Mouse (Mus musculus) limb, embryonic 14.5 days (tissue): Measurements from ENCODE around the gene Map2k4. TPM values are rescaled to one million over a fixed set of nuclear protein-coding genes. Genes with fewer than 3 reads are reported as not detected.

Experiments
- ATAC-seq: fragments of 200-750 bp; cut with Nextera tagmentation; 2 replicates; pipeline ENCODE4 v1.8.0; 2017; ENCODE audit warnings: low read depth, moderate number of reproducible peaks, moderate TSS enrichment; ENCODE audit not compliant: low FRiP score
- DNase-seq: peaks from one replicate; pipeline ENCODE4 v3.0.0-alpha.2; 2015; ENCODE audit warnings: low spot score
- H3K27ac ChIP-seq: fragments of 300-500 bp; sonication (generic); replicated peaks from 2 replicates; pipeline ENCODE4 v1.5.1; 2014; ENCODE audit warnings: low read depth, mild to moderate bottlenecking, low read length, moderate library complexity, mixed read lengths
- H3K27me3 ChIP-seq: fragments of 300-500 bp; sonication (generic); 2 replicates; pipeline ENCODE4 v1.6.1; 2014; ENCODE audit warnings: low read length, mixed read lengths; ENCODE audit not compliant: control insufficient read depth, insufficient read depth
- H3K36me3 ChIP-seq: fragments of 300-500 bp; sonication (generic); 2 replicates; pipeline ENCODE4 v1.6.1; 2014; ENCODE audit warnings: mild to moderate bottlenecking, low read length, moderate library complexity, mixed read lengths; ENCODE audit not compliant: control insufficient read depth, insufficient read depth
- H3K4me1 ChIP-seq: fragments of 300-500 bp; sonication (generic); 2 replicates; pipeline ENCODE4 v1.6.1; 2014; ENCODE audit warnings: antibody characterized with exemption, low read length, mixed read lengths; ENCODE audit not compliant: control insufficient read depth, insufficient read depth
- H3K4me2 ChIP-seq: fragments of 300-500 bp; sonication (generic); replicated peaks from 2 replicates; pipeline ENCODE4 v1.6.1; 2014; ENCODE audit warnings: low read depth, mild to moderate bottlenecking, low read length, moderate library complexity; ENCODE audit not compliant: severe bottlenecking
- H3K4me3 ChIP-seq: fragments of 300-500 bp; sonication (generic); replicated peaks from 2 replicates; pipeline ENCODE4 v1.5.1; 2014; ENCODE audit warnings: low read length
- H3K9ac ChIP-seq: fragments of 300-500 bp; sonication (generic); 2 replicates; pipeline ENCODE4 v1.6.1; 2014; ENCODE audit warnings: mild to moderate bottlenecking, low read depth, low read length, moderate library complexity; ENCODE audit not compliant: severe bottlenecking
- H3K9me3 ChIP-seq: fragments of 300-500 bp; sonication (generic); 2 replicates; pipeline ENCODE4 v1.6.1; 2016; ENCODE audit warnings: low read length; ENCODE audit not compliant: control insufficient read depth
- POLR2A ChIP-seq: fragments of 200-500 bp; IDR thresholded peaks from 2 replicates; pipeline ENCODE4 v1.8.0; 2012; ENCODE audit warnings: inconsistent platforms, mild to moderate bottlenecking, moderate library complexity, borderline replicate concordance; ENCODE audit not compliant: insufficient read depth, insufficient read length; ENCODE audit errors: extremely low read depth
- WGBS: fragments of 180-500 bp; shearing (Covaris S2); extraction: QIAGEN DNeasy Blood & Tissue Kit; methylation state at CpG from one replicate; pipeline ENCODE4 v1.1.7; 2014; 5-methylcytosine and 5-hydroxymethylcytosine counted together
- polyA plus RNA-seq, 2 experiments: library from polyadenylated mRNA; depleted of rRNA in 1 of 2; stranded (reverse) in 1 of 2; unstranded in 1 of 2; fragments of >200 nt; fragmentation: Nextera tagmentation in 1 of 2; extraction: Ambion mirVana in 1 of 2; gene quantifications; 2 replicates each; pipeline versions ENCODE4 v1.2.1 to v1.2.3; 2012 to 2014

Gene Map2k4
- polyA plus RNA-seq, 2 experiments: 40.2 to 68.8 TPM

- H3K27ac ChIP-seq: no peak overlapping the region
- peaks cover 6% of the 10 kb centered on the region for H3K36me3 ChIP-seq
- no peaks in the 10 kb centered on the region for H3K9me3 ChIP-seq
- WGBS: 76% methylated on average over 1 of the region's 1 CpGs
- H3K27me3 ChIP-seq: no peaks in the 10 kb centered on the region
- no peak overlapping the region for H3K4me3 ChIP-seq
- TF ChIP-seq POLR2A: no peak
- H3K4me2 ChIP-seq: no peak overlapping the region
- DNase-seq: no peak
- H3K9ac ChIP-seq: no peak overlapping the region
- ATAC-seq: no peak
- H3K4me1 ChIP-seq: no peaks in the 10 kb centered on the region
Measured at GRCm38 (mm10) chr11:65719960-65720359, 68.1 kb downstream of the Map2k4 start.

- Histone ChIP-seq H3K27me3 (no peaks in the 10 kb centered on the region), H3K9me3 (no peaks in the 10 kb centered on the region), H3K27ac (no peak overlapping the region), H3K4me3 (no peak overlapping the region), H3K9ac (no peak overlapping the region), H3K4me2 (no peak overlapping the region), H3K36me3 (peaks cover 13% of the 10 kb centered on the region), H3K4me1 (no peaks in the 10 kb centered on the region)
- ATAC-seq (no peak), DNase-seq (no peak)
- no peak for TF ChIP-seq POLR2A
- WGBS: 94% methylated on average over 4 of the region's 4 CpGs
Measured at GRCm38 (mm10) chr11:65713830-65714229, 74.3 kb downstream of the Map2k4 start.

DNA sequence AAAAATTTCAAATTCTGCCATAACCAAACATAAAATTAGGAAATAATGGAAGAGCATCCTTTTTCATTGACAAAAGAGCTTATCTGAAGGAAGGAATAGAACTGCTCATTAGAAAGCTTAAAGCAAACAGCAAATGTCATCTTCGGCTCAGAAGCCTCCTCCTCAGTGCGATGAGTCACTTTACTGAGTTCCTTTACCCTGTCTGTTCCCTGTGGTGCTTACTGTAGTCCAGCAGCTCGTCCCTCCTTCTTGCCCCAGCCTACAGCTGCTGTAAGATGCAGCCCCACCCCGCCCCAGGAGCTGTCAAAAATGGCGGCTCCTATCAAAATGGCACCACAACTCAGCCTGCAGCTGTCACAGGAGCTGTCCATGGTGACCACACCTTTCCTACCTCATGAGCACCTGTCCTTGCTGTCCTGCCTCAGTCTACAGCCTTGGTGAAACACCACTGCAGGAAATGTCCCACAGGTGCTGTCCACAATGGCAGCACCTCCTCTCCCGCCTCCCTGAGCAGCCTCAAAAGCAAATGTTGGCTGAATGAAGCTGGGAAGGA is 75.3 kb downstream of the Map2k4 start:
- Histone ChIP-seq H3K27ac (no peak overlapping the region), H3K9ac (no peak overlapping the region), H3K27me3 (no peaks in the 10 kb centered on the region), H3K4me3 (no peak overlapping the region), H3K4me2 (no peak overlapping the region), H3K36me3 (peaks cover 18% of the 10 kb centered on the region), H3K4me1 (no peaks in the 10 kb centered on the region), H3K9me3 (no peaks in the 10 kb centered on the region)
- ATAC-seq (no peak), DNase-seq (no peak)
- 84% methylated on average over 6 of the region's 6 CpGs for WGBS
- no peak for TF ChIP-seq POLR2A

- Histone ChIP-seq H3K4me2 (no peak overlapping the region), H3K4me3 (no peak overlapping the region), H3K9me3 (no peaks in the 10 kb centered on the region), H3K4me1 (no peaks in the 10 kb centered on the region), H3K27me3 (no peaks in the 10 kb centered on the region), H3K27ac (no peak overlapping the region), H3K9ac (no peak overlapping the region), H3K36me3 (peaks cover 40% of the 10 kb centered on the region)
- TF ChIP-seq POLR2A: no peak
- WGBS: 98% methylated on average over 4 of the region's 4 CpGs
- ATAC-seq (no peak), DNase-seq (no peak)
Measured at GRCm38 (mm10) chr11:65706784-65707183, 81.3 kb downstream of the Map2k4 start.

- no peak overlapping the region for H3K4me2 ChIP-seq
- TF ChIP-seq POLR2A: no peak
- no peaks in the 10 kb centered on the region for H3K9me3 ChIP-seq
- 86% methylated on average over 2 of the region's 2 CpGs for WGBS
- no peak for ATAC-seq
- no peak for DNase-seq
- no peaks in the 10 kb centered on the region for H3K4me1 ChIP-seq
- no peaks in the 10 kb centered on the region for H3K27me3 ChIP-seq
- no peak overlapping the region for H3K4me3 ChIP-seq
- H3K9ac ChIP-seq: no peak overlapping the region
- no peak overlapping the region for H3K27ac ChIP-seq
- peaks cover 44% of the 10 kb centered on the region for H3K36me3 ChIP-seq
Measured at GRCm38 (mm10) chr11:65706176-65706575, 81.9 kb downstream of the Map2k4 start.

DNA sequence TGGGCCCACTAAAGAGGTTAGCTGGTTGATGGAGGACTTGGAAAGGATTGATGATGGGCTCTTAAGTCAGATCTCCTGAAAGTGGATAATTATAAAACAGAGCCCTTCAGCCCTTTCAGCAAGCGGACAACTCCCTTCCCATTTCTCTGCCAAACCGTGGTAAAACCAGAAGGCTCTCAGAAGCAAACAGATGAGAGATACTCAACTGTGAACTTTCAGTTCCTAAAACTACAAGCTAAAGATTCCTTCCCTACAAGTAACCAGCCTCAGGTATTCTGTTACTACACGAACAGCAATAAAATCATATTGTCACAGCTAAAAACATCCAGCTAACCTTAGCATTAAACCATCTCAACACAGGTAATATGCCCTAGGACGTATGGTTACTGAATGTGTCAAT is 83.2 kb downstream of the Map2k4 start:
- no peaks in the 10 kb centered on the region for H3K9me3 ChIP-seq
- no peak for TF ChIP-seq POLR2A
- no peak overlapping the region for H3K27ac ChIP-seq
- H3K4me3 ChIP-seq: no peak overlapping the region
- no peak overlapping the region for H3K4me2 ChIP-seq
- no peaks in the 10 kb centered on the region for H3K27me3 ChIP-seq
- no peak for ATAC-seq
- 85% methylated on average over 4 of the region's 4 CpGs for WGBS
- H3K4me1 ChIP-seq: no peaks in the 10 kb centered on the region
- DNase-seq: no peak
- peaks cover 50% of the 10 kb centered on the region for H3K36me3 ChIP-seq
- no peak overlapping the region for H3K9ac ChIP-seq
